ENCODE assay signal across 8 mouse cellular contexts in genomic region chr4:138972827-138973718, GRCm38 (mm10). TPM values are rescaled to one million over a fixed set of nuclear protein-coding genes. Genes with fewer than 3 reads are reported as not detected.
DNase-seq lines count a peak whose midpoint lies in the region; ATAC-seq and TF ChIP-seq lines count a peak whose summit lies in the region.

TSS of gene Tmco4 (plus strand) at chr4:138972888.

- peak; percentile 72; the same call in 1 of the 2 replicates for TF ChIP-seq POLR2A in bone marrow, adult 2 months (IDR thresholded peaks at IDR 0.05; ENCODE audit: borderline replicate concordance, control insufficient read depth, low read depth, low read length)

- no peaks in the 10 kb centered on the region for H3K36me3 ChIP-seq in heart, embryonic 15.5 days
- H3K36me3 ChIP-seq in liver, embryonic 15.5 days (replicated peaks) = no peaks in the 10 kb centered on the region
- H3K36me3 ChIP-seq in stomach, postnatal 0 days (ENCODE audit: control insufficient read depth, insufficient read depth, low read length) = no peaks in the 10 kb centered on the region

- H3K4me3 ChIP-seq in bone marrow, adult 2 months (replicated peaks; ENCODE audit: control insufficient read depth, low read depth, low read length) = peak within 1 kb of the TSS; percentile 88
- H3K4me3 ChIP-seq in heart, embryonic 15.5 days = peak within 1 kb of the TSS; percentile 60
- peak within 1 kb of the TSS; percentile 75 for H3K4me3 ChIP-seq in liver, embryonic 15.5 days (replicated peaks)
- H3K4me3 ChIP-seq in stomach, postnatal 0 days (ENCODE audit: low read depth, low read length) = peak within 1 kb of the TSS; percentile 64

- H3K4me1 ChIP-seq in bone marrow, adult 2 months (ENCODE audit: control insufficient read depth, insufficient read depth, low read length) = no peaks in the 10 kb centered on the region; the same call in 1 of the 2 replicates
- peaks cover 19% of the 10 kb centered on the region for H3K4me1 ChIP-seq in heart, embryonic 15.5 days (replicated peaks)
- H3K4me1 ChIP-seq in liver, embryonic 15.5 days (replicated peaks) = peaks cover 49% of the 10 kb centered on the region
- H3K4me1 ChIP-seq in stomach, postnatal 0 days (replicated peaks; ENCODE audit: control insufficient read depth, insufficient read depth) = peaks cover 3% of the 10 kb centered on the region; the same call in 1 of the 2 replicates

- no peak for TF ChIP-seq CTCF in bone marrow, adult 2 months (IDR thresholded peaks at IDR 0.05; ENCODE audit: control insufficient read depth, insufficient read depth, low read length)
- TF ChIP-seq CTCF in stomach, postnatal 0 days (IDR thresholded peaks at IDR 0.05; ENCODE audit: low read depth) = peak; percentile 21; the same call in 1 of the 2 replicates

- peak; percentile 66 for ATAC-seq in heart, embryonic 15.5 days (replicated peaks; ENCODE audit: insufficient number of reproducible peaks, insufficient read depth, low FRiP score, low read depth)
- ATAC-seq in liver, embryonic 15.5 days (ENCODE audit: insufficient read depth) = peak; percentile 75
- ATAC-seq in stomach, postnatal 0 days (ENCODE audit: low FRiP score, low TSS enrichment) = peak; percentile 81

- DNase-seq in CD8-positive naive resting alpha-beta T cell, adult 2 months (ENCODE audit: low read depth in 2 of 2, low spot score in 2 of 2) = peak; percentile 71 to 79
- peak; percentile 41 for DNase-seq in fibroblast of lung, adult 2 months (ENCODE audit: low read depth)
- peak; percentile 89 for DNase-seq in kidney, postnatal 10 days
- DNase-seq in natural killer cell, adult 2 months (ENCODE audit: low spot score in 2 of 2) = peak; percentile 79 to 85
- peak; percentile 80 for DNase-seq in stomach, postnatal 0 days (ENCODE audit: low spot score)

- H3K9ac ChIP-seq in heart, embryonic 15.5 days = peak within 1 kb of the TSS; percentile 86
- H3K9ac ChIP-seq in liver, embryonic 15.5 days = peak within 1 kb of the TSS; percentile 79
- peak within 1 kb of the TSS; percentile 94 for H3K9ac ChIP-seq in stomach, postnatal 0 days (ENCODE audit: low read length)

- H3K9me3 ChIP-seq in heart, embryonic 15.5 days (replicated peaks) = no peaks in the 10 kb centered on the region
- no peaks in the 10 kb centered on the region for H3K9me3 ChIP-seq in liver, embryonic 15.5 days (replicated peaks)
- no peaks in the 10 kb centered on the region for H3K9me3 ChIP-seq in stomach, postnatal 0 days (ENCODE audit: control insufficient read depth, low read length)

- peak within 1 kb of the TSS; percentile 92 for H3K4me2 ChIP-seq in heart, embryonic 15.5 days
- peak within 1 kb of the TSS; percentile 96 for H3K4me2 ChIP-seq in liver, embryonic 15.5 days
- H3K4me2 ChIP-seq in stomach, postnatal 0 days (replicated peaks; ENCODE audit: low read depth) = peak within 1 kb of the TSS; percentile 92

- TF ChIP-seq EP300 in stomach, postnatal 0 days (optimal IDR thresholded peaks at IDR 0.05) = no peak

- peak within 1 kb of the TSS; percentile 93 for H3K27ac ChIP-seq in bone marrow, adult 2 months (ENCODE audit: control insufficient read depth, insufficient read depth, low read depth, low read length, poor library complexity)
- H3K27ac ChIP-seq in heart, embryonic 15.5 days = peak within 1 kb of the TSS; percentile 95
- peak within 1 kb of the TSS; percentile 90 for H3K27ac ChIP-seq in liver, embryonic 15.5 days (replicated peaks)
- peak within 1 kb of the TSS; percentile 98 for H3K27ac ChIP-seq in stomach, postnatal 0 days (replicated peaks)

- H3K27me3 ChIP-seq in heart, embryonic 15.5 days = no peaks in the 10 kb centered on the region
- no peaks in the 10 kb centered on the region for H3K27me3 ChIP-seq in liver, embryonic 15.5 days
- H3K27me3 ChIP-seq in stomach, postnatal 0 days (ENCODE audit: control insufficient read depth, insufficient read depth, low read length) = no peaks in the 10 kb centered on the region

- under 1% methylated on average over 60 of the region's 60 CpGs for WGBS in bone marrow, adult 2 months
- under 1% methylated on average over 58 of the region's 60 CpGs for WGBS in heart, embryonic 15.5 days
- WGBS in liver, embryonic 15.5 days (ENCODE audit: insufficient replicate concordance) = under 1% methylated on average over 60 of the region's 60 CpGs
- under 1% methylated on average over 55 of the region's 60 CpGs for WGBS in stomach, postnatal 0 days

RNA-seq across cellular contexts. Expression of gene Tmco4, which starts in this region (rescaled TPM):
- polyA plus RNA-seq in bone marrow, adult 2 months (2011; ENCODE audit: insufficient read depth, insufficient read length, low replicate concordance, missing spikeins) = 2.7 and 6.0 TPM in 2 replicates
- 6.9 and 7.1 TPM in 2 replicates for polyA plus RNA-seq in heart, embryonic 15.5 days (2015; fragmentation: Nextera tagmentation; extraction: Ambion mirVana)
- 2.9 and 3.8 TPM in 2 replicates for polyA plus RNA-seq in liver, embryonic 15.5 days (2015; fragmentation: Nextera tagmentation; extraction: Ambion mirVana)
- 10.3 and 10.8 TPM in 2 replicates for polyA plus RNA-seq in stomach, postnatal 0 days (2015; fragmentation: Nextera tagmentation; extraction: Ambion mirVana)

Comparison
In these comparisons a context has a peak if more than half of its experiments do, and no peak if none do; other contexts are left out.
1. Peak in every context shown above with its lines: DNase-seq, ATAC-seq, H3K4me3 ChIP-seq and H3K27ac ChIP-seq.